Mouse (Mus musculus) kidney, postnatal 10 days (tissue): Measurements from ENCODE around the gene Rnf227.

ENCODE experiments used
- DNase-seq: peaks from one replicate; pipeline ENCODE4 v3.0.0; 2021; ENCODE audit warnings: mixed read lengths

The Rnf227 gene

GRCm38 (mm10) chr11:69372056-69372779 is 32.0 kb downstream of the Rnf227 start:
- peak; percentile 61 for DNase-seq

- peak; percentile 42 for DNase-seq
These were observed 32.5 kb downstream of the Rnf227 start for GRCm38 (mm10) chr11:69372780-69373170.

- no peak for DNase-seq
These were observed 33.1 kb downstream of the Rnf227 start for GRCm38 (mm10) chr11:69373223-69373965.

GRCm38 (mm10) chr11:69375646-69376045 is 35.4 kb downstream of the Rnf227 start:
- no peak for DNase-seq

- peak; percentile 66 for DNase-seq
These were observed 37.5 kb downstream of the Rnf227 start for GRCm38 (mm10) chr11:69377766-69378165.

- no peak for DNase-seq
These were observed 39.3 kb downstream of the Rnf227 start for GRCm38 (mm10) chr11:69379600-69379999.

GRCm38 (mm10) chr11:69381356-69381755 is 41.1 kb downstream of the Rnf227 start:
- peak; percentile 68 for DNase-seq

GRCm38 (mm10) chr11:69382478-69383105 is 42.3 kb downstream of the Rnf227 start:
- no peak for DNase-seq

GRCm38 (mm10) chr11:69384979-69385378 is 44.7 kb downstream of the Rnf227 start:
- DNase-seq = peak; percentile 73

GRCm38 (mm10) chr11:69386758-69387157 is 46.5 kb downstream of the Rnf227 start:
- no peak for DNase-seq

GRCm38 (mm10) chr11:69388680-69389079 is 48.4 kb downstream of the Rnf227 start:
- DNase-seq = no peak

- peak; percentile 53 for DNase-seq
These were observed 49.5 kb downstream of the Rnf227 start for GRCm38 (mm10) chr11:69389531-69390399.

- peak; percentile 85 for DNase-seq
These were observed 50.3 kb downstream of the Rnf227 start for GRCm38 (mm10) chr11:69390400-69391034.
